Mouse (Mus musculus): ENCODE results near the gene Ocel1.

DNA sequence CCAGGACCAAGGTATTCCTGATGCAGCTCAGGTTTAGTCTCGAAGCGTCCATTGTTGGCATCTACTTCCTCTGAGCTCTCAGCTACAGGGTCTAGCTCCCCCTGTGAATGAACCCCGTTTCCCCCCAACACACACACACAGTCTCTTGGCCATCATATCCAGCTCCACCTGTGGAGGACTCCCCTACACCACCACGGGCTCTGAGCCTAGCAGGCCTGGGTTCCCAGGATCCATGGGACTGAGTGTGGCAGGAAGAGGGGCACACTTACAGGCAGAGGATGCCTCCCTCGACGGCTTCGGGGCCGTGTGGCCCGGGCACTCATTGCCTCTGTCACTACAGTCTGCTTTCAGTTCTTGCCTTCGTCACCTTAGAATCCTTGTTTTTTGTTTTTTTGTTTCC, 24.0 kb downstream of the Ocel1 start:
- TF ChIP-seq CTCF (IDR thresholded peaks at IDR 0.05; ENCODE audit: extremely low read depth, insufficient read depth, low read length) (no peak), POLR2A (IDR thresholded peaks at IDR 0.05; ENCODE audit: extremely low read depth, insufficient read depth, low read length) (no peak)

Measured in cortical plate, adult 2 months (tissue).